Mouse (Mus musculus) E14TG2a.4 (cell line): Measurements from ENCODE around the gene Focad.

Experiments used
- CTCF ChIP-seq: conservative IDR thresholded peaks from 2 replicates; pipeline ENCODE4 v1.5.1; 2014; ENCODE audit warnings: low read length
- POU5F1 ChIP-seq: IDR thresholded peaks from 2 replicates; pipeline ENCODE4 v1.6.1; 2014; ENCODE audit warnings: low read length, borderline replicate concordance

- TF ChIP-seq POU5F1 = no peak
- no peak for TF ChIP-seq CTCF
Observed at GRCm38 (mm10) chr4:88438990-88439329, 344.5 kb downstream of the Focad start.
